Mouse (Mus musculus): ENCODE data around the gene Fgd2. TPM values are rescaled to one million over a fixed set of nuclear protein-coding genes. Genes with fewer than 3 reads are reported as not detected.
"Not testable (repeated sequence)": the region's sequence is repeated elsewhere in the genome, so short reads cannot be mapped to it uniquely, and the experiment has no call there.

Fgd2 gene
- polyA plus RNA-seq (2014; fragmentation: Nextera tagmentation; extraction: Ambion mirVana) = 13.9 and 15.4 TPM in 2 replicates

GRCm38 (mm10) chr17:29360761-29361221 is at the start of gene Fgd2:
Gene Fgd2 (plus strand): TSS chr17:29360914.
- ATAC-seq (replicated peaks; ENCODE audit: low FRiP score, low TSS enrichment, low read depth) (no peak), DNase-seq (ENCODE audit: low spot score) (no peak)
- H3K4me2 ChIP-seq (ENCODE audit: low read length) = no peak within 1 kb of the TSS
- H3K27me3 ChIP-seq (replicated peaks; ENCODE audit: control insufficient read depth, insufficient read depth, low read length) = no peaks in the 10 kb centered on the region
- H3K4me1 ChIP-seq (replicated peaks; ENCODE audit: control insufficient read depth, insufficient read depth, low read length) = peaks cover 14% of the 10 kb centered on the region
- H3K9ac ChIP-seq (ENCODE audit: low read length) = no peak within 1 kb of the TSS
- no peak within 1 kb of the TSS for H3K27ac ChIP-seq (ENCODE audit: low read depth)
- H3K4me3 ChIP-seq (ENCODE audit: low read depth, low read length) = no peak within 1 kb of the TSS
- H3K36me3 ChIP-seq (ENCODE audit: control insufficient read depth, insufficient read depth, low read length) = no peaks in the 10 kb centered on the region
- H3K9me3 ChIP-seq (ENCODE audit: control insufficient read depth, low read length) = no peaks in the 10 kb centered on the region
- WGBS = 12% methylated on average over 5 of the region's 5 CpGs

- no peak overlapping the region for H3K9ac ChIP-seq (ENCODE audit: low read length)
- DNase-seq (ENCODE audit: low spot score) (no peak), ATAC-seq (replicated peaks; ENCODE audit: low FRiP score, low TSS enrichment, low read depth) (no peak)
- H3K27me3 ChIP-seq (replicated peaks; ENCODE audit: control insufficient read depth, insufficient read depth, low read length) = no peaks in the 10 kb centered on the region
- no peaks in the 10 kb centered on the region for H3K36me3 ChIP-seq (ENCODE audit: control insufficient read depth, insufficient read depth, low read length)
- no peak overlapping the region for H3K4me2 ChIP-seq (ENCODE audit: low read length)
- no peaks in the 10 kb centered on the region for H3K9me3 ChIP-seq (ENCODE audit: control insufficient read depth, low read length)
- no peak overlapping the region for H3K27ac ChIP-seq (ENCODE audit: low read depth)
- H3K4me3 ChIP-seq (ENCODE audit: low read depth, low read length) = no peak overlapping the region
- H3K4me1 ChIP-seq (replicated peaks; ENCODE audit: control insufficient read depth, insufficient read depth, low read length) = peaks cover 3% of the 10 kb centered on the region; the same call in 1 of the 2 replicates
- WGBS = 89% methylated on average over 8 of the region's 8 CpGs
Measured at GRCm38 (mm10) chr17:29311602-29312001, 49.1 kb upstream of the Fgd2 start.

- Histone ChIP-seq H3K36me3 (ENCODE audit: control insufficient read depth, insufficient read depth, low read length) (no peaks in the 10 kb centered on the region), H3K9ac (ENCODE audit: low read length) (no peak overlapping the region), H3K27ac (ENCODE audit: low read depth) (no peak overlapping the region), H3K4me3 (ENCODE audit: low read depth, low read length) (no peak overlapping the region), H3K4me1 (replicated peaks; ENCODE audit: control insufficient read depth, insufficient read depth, low read length) (peaks cover 1% of the 10 kb centered on the region; the same call in 1 of the 2 replicates), H3K27me3 (replicated peaks; ENCODE audit: control insufficient read depth, insufficient read depth, low read length) (no peaks in the 10 kb centered on the region), H3K9me3 (ENCODE audit: control insufficient read depth, low read length) (no peaks in the 10 kb centered on the region), H3K4me2 (ENCODE audit: low read length) (no peak overlapping the region)
- DNase-seq (ENCODE audit: low spot score) (no peak), ATAC-seq (replicated peaks; ENCODE audit: low FRiP score, low TSS enrichment, low read depth) (no peak)
- WGBS = 93% methylated on average over 2 of the region's 2 CpGs
Measured at GRCm38 (mm10) chr17:29312082-29312481, 48.6 kb upstream of the Fgd2 start.

GRCm38 (mm10) chr17:29313300-29313699 is 47.4 kb upstream of the Fgd2 start:
- Histone ChIP-seq H3K9me3 (ENCODE audit: control insufficient read depth, low read length) (no peaks in the 10 kb centered on the region), H3K4me1 (replicated peaks; ENCODE audit: control insufficient read depth, insufficient read depth, low read length) (no peaks in the 10 kb centered on the region), H3K36me3 (ENCODE audit: control insufficient read depth, insufficient read depth, low read length) (no peaks in the 10 kb centered on the region), H3K4me2 (ENCODE audit: low read length) (no peak overlapping the region), H3K9ac (ENCODE audit: low read length) (no peak overlapping the region), H3K27ac (ENCODE audit: low read depth) (no peak overlapping the region), H3K27me3 (replicated peaks; ENCODE audit: control insufficient read depth, insufficient read depth, low read length) (no peaks in the 10 kb centered on the region), H3K4me3 (ENCODE audit: low read depth, low read length) (no peak overlapping the region)
- DNase-seq (ENCODE audit: low spot score) = no peak
- no peak for ATAC-seq (replicated peaks; ENCODE audit: low FRiP score, low TSS enrichment, low read depth)

- no peak overlapping the region for H3K27ac ChIP-seq (ENCODE audit: low read depth)
Measured at GRCm38 (mm10) chr17:29315672-29316465, 44.8 kb upstream of the Fgd2 start.

GRCm38 (mm10) chr17:29316891-29317290 is 43.8 kb upstream of the Fgd2 start:
- Histone ChIP-seq H3K27ac (ENCODE audit: low read depth) (no peak overlapping the region), H3K4me2 (ENCODE audit: low read length) (no peak overlapping the region), H3K4me3 (ENCODE audit: low read depth, low read length) (no peak overlapping the region), H3K36me3 (ENCODE audit: control insufficient read depth, insufficient read depth, low read length) (no peaks in the 10 kb centered on the region), H3K4me1 (replicated peaks; ENCODE audit: control insufficient read depth, insufficient read depth, low read length) (no peaks in the 10 kb centered on the region), H3K27me3 (replicated peaks; ENCODE audit: control insufficient read depth, insufficient read depth, low read length) (peaks cover 12% of the 10 kb centered on the region), H3K9me3 (ENCODE audit: control insufficient read depth, low read length) (no peaks in the 10 kb centered on the region), H3K9ac (ENCODE audit: low read length) (no peak overlapping the region)
- WGBS = 74% methylated on average over 3 of the region's 3 CpGs
- DNase-seq (ENCODE audit: low spot score) (no peak), ATAC-seq (replicated peaks; ENCODE audit: low FRiP score, low TSS enrichment, low read depth) (no peak)

More at GRCm38 (mm10) chr17:29315672-29316465, 44.8 kb upstream of the Fgd2 start:
- Histone ChIP-seq H3K27me3 (replicated peaks; ENCODE audit: control insufficient read depth, insufficient read depth, low read length) (peaks cover 1% of the 10 kb centered on the region), H3K36me3 (ENCODE audit: control insufficient read depth, insufficient read depth, low read length) (no peaks in the 10 kb centered on the region), H3K9me3 (ENCODE audit: control insufficient read depth, low read length) (no peaks in the 10 kb centered on the region), H3K4me1 (replicated peaks; ENCODE audit: control insufficient read depth, insufficient read depth, low read length) (no peaks in the 10 kb centered on the region), H3K4me3 (ENCODE audit: low read depth, low read length) (no peak overlapping the region), H3K9ac (ENCODE audit: low read length) (no peak overlapping the region), H3K4me2 (ENCODE audit: low read length) (no peak overlapping the region)
- DNase-seq (ENCODE audit: low spot score) (no peak), ATAC-seq (replicated peaks; ENCODE audit: low FRiP score, low TSS enrichment, low read depth) (no peak)
- WGBS = 53% methylated on average over 9 of the region's 9 CpGs

GRCm38 (mm10) chr17:29317380-29317779 is 43.3 kb upstream of the Fgd2 start, which contains the start of gene Pi16:
Gene Pi16 (plus strand): TSS chr17:29317680.
- not testable (repeated sequence) for H3K9ac ChIP-seq (ENCODE audit: low read length); H3K9me3 ChIP-seq (ENCODE audit: control insufficient read depth, low read length); H3K4me1 ChIP-seq (replicated peaks; ENCODE audit: control insufficient read depth, insufficient read depth, low read length); H3K4me2 ChIP-seq (ENCODE audit: low read length); H3K27ac ChIP-seq (ENCODE audit: low read depth); DNase-seq (ENCODE audit: low spot score); H3K4me3 ChIP-seq (ENCODE audit: low read depth, low read length); H3K36me3 ChIP-seq (ENCODE audit: control insufficient read depth, insufficient read depth, low read length); ATAC-seq (replicated peaks; ENCODE audit: low FRiP score, low TSS enrichment, low read depth)
- 81% methylated on average over 3 of the region's 3 CpGs for WGBS
- H3K27me3 ChIP-seq (replicated peaks; ENCODE audit: control insufficient read depth, insufficient read depth, low read length) = peaks cover 16% of the 10 kb centered on the region

GRCm38 (mm10) chr17:29318731-29319250 is 41.9 kb upstream of the Fgd2 start:
- Histone ChIP-seq H3K27me3 (replicated peaks; ENCODE audit: control insufficient read depth, insufficient read depth, low read length) (peaks cover 22% of the 10 kb centered on the region), H3K9ac (ENCODE audit: low read length) (no peak overlapping the region), H3K4me2 (ENCODE audit: low read length) (no peak overlapping the region), H3K9me3 (ENCODE audit: control insufficient read depth, low read length) (no peaks in the 10 kb centered on the region), H3K4me3 (ENCODE audit: low read depth, low read length) (no peak overlapping the region), H3K27ac (ENCODE audit: low read depth) (no peak overlapping the region), H3K36me3 (ENCODE audit: control insufficient read depth, insufficient read depth, low read length) (no peaks in the 10 kb centered on the region), H3K4me1 (replicated peaks; ENCODE audit: control insufficient read depth, insufficient read depth, low read length) (no peaks in the 10 kb centered on the region)
- WGBS = 48% methylated on average over 6 of the region's 6 CpGs
- ATAC-seq (replicated peaks; ENCODE audit: low FRiP score, low TSS enrichment, low read depth) (no peak), DNase-seq (ENCODE audit: low spot score) (no peak)

Data from intestine, embryonic 14.5 days (tissue).